Mouse (Mus musculus): ENCODE measurements around the gene Setd7. TPM values are rescaled to one million over a fixed set of nuclear protein-coding genes. Genes with fewer than 3 reads are reported as not detected.

The Setd7 gene
- polyA plus RNA-seq, 1 experiment from 2014 or later, result 2.5 TPM

- WGBS, result 58% methylated on average over 6 of the region's 6 CpGs
- H3K36me3 ChIP-seq (ENCODE audit: control insufficient read depth, insufficient read depth, low read length), result no peaks in the 10 kb centered on the region
- H3K4me2 ChIP-seq (ENCODE audit: low read depth, low read length), result peak overlapping the region; percentile 98; the same call in 1 of the 2 replicates
- H3K27me3 ChIP-seq (ENCODE audit: control insufficient read depth, insufficient read depth, low read depth, low read length), result no peaks in the 10 kb centered on the region
- H3K9me3 ChIP-seq (ENCODE audit: control insufficient read depth, low read length), result no peaks in the 10 kb centered on the region
- no peak overlapping the region for H3K9ac ChIP-seq (ENCODE audit: low read length)
- H3K4me1 ChIP-seq (replicated peaks; ENCODE audit: control insufficient read depth, insufficient read depth, low read length), result peaks cover 6% of the 10 kb centered on the region; the same call in 1 of the 2 replicates
- no peak for ATAC-seq (ENCODE audit: low read depth)
- no peak overlapping the region for H3K27ac ChIP-seq (ENCODE audit: low read length)
- H3K4me3 ChIP-seq (ENCODE audit: low read length), result no peak overlapping the region
These were observed 1.3 kb upstream of the Setd7 start for GRCm38 (mm10) chr3:51561993-51562385.

GRCm38 (mm10) chr3:51561109-51561992 lies 672 bp upstream of the Setd7 start:
- peaks cover 6% of the 10 kb centered on the region; the same call in 1 of the 2 replicates for H3K4me1 ChIP-seq (replicated peaks; ENCODE audit: control insufficient read depth, insufficient read depth, low read length)
- H3K36me3 ChIP-seq (ENCODE audit: control insufficient read depth, insufficient read depth, low read length), result no peaks in the 10 kb centered on the region
- no peaks in the 10 kb centered on the region for H3K9me3 ChIP-seq (ENCODE audit: control insufficient read depth, low read length)
- peak overlapping the region; percentile 92 for H3K9ac ChIP-seq (ENCODE audit: low read length)
- no peaks in the 10 kb centered on the region for H3K27me3 ChIP-seq (ENCODE audit: control insufficient read depth, insufficient read depth, low read depth, low read length)
- H3K4me2 ChIP-seq (ENCODE audit: low read depth, low read length), result peak overlapping the region; percentile 98
- H3K27ac ChIP-seq (ENCODE audit: low read length), result peak overlapping the region; percentile 81
- WGBS, result under 1% methylated on average over 32 of the region's 32 CpGs
- ATAC-seq (ENCODE audit: low read depth), result peak; percentile 61
- peak overlapping the region; percentile 82 for H3K4me3 ChIP-seq (ENCODE audit: low read length)

GRCm38 (mm10) chr3:51559594-51560450 lies 857 bp downstream of the Setd7 start:
- Histone ChIP-seq H3K36me3 (ENCODE audit: control insufficient read depth, insufficient read depth, low read length) (no peaks in the 10 kb centered on the region), H3K9me3 (ENCODE audit: control insufficient read depth, low read length) (no peaks in the 10 kb centered on the region), H3K9ac (ENCODE audit: low read length) (peak overlapping the region; percentile 92), H3K4me2 (ENCODE audit: low read depth, low read length) (peak overlapping the region; percentile 98), H3K27me3 (ENCODE audit: control insufficient read depth, insufficient read depth, low read depth, low read length) (no peaks in the 10 kb centered on the region), H3K4me1 (replicated peaks; ENCODE audit: control insufficient read depth, insufficient read depth, low read length) (peaks cover 6% of the 10 kb centered on the region; the same call in 1 of the 2 replicates), H3K27ac (ENCODE audit: low read length) (peak overlapping the region; percentile 81), H3K4me3 (ENCODE audit: low read length) (peak overlapping the region; percentile 82)
- under 1% methylated on average over 62 of the region's 80 CpGs for WGBS
- peak; percentile 61 for ATAC-seq (ENCODE audit: low read depth)

- Histone ChIP-seq H3K4me1 (replicated peaks; ENCODE audit: control insufficient read depth, insufficient read depth, low read length) (peaks cover 21% of the 10 kb centered on the region), H3K4me3 (ENCODE audit: low read length) (no peak overlapping the region), H3K27me3 (ENCODE audit: control insufficient read depth, insufficient read depth, low read depth, low read length) (no peaks in the 10 kb centered on the region), H3K36me3 (ENCODE audit: control insufficient read depth, insufficient read depth, low read length) (no peaks in the 10 kb centered on the region), H3K9ac (ENCODE audit: low read length) (no peak overlapping the region), H3K9me3 (ENCODE audit: control insufficient read depth, low read length) (no peaks in the 10 kb centered on the region), H3K27ac (ENCODE audit: low read length) (no peak overlapping the region), H3K4me2 (ENCODE audit: low read depth, low read length) (no peak overlapping the region)
- WGBS, result 80% methylated on average over 8 of the region's 8 CpGs
- no peak for ATAC-seq (ENCODE audit: low read depth)
These were observed 5.1 kb downstream of the Setd7 start for GRCm38 (mm10) chr3:51555583-51555982.

- no peak for ATAC-seq (ENCODE audit: low read depth)
- 83% methylated on average over 4 of the region's 4 CpGs for WGBS
- H3K4me1 ChIP-seq (replicated peaks; ENCODE audit: control insufficient read depth, insufficient read depth, low read length), result peaks cover 21% of the 10 kb centered on the region
- H3K9ac ChIP-seq (ENCODE audit: low read length), result no peak overlapping the region
- no peak overlapping the region for H3K4me3 ChIP-seq (ENCODE audit: low read length)
- no peaks in the 10 kb centered on the region for H3K27me3 ChIP-seq (ENCODE audit: control insufficient read depth, insufficient read depth, low read depth, low read length)
- H3K9me3 ChIP-seq (ENCODE audit: control insufficient read depth, low read length), result no peaks in the 10 kb centered on the region
- no peaks in the 10 kb centered on the region; the same call in 1 of the 2 replicates for H3K36me3 ChIP-seq (ENCODE audit: control insufficient read depth, insufficient read depth, low read length)
- no peak overlapping the region for H3K4me2 ChIP-seq (ENCODE audit: low read depth, low read length)
- no peak overlapping the region for H3K27ac ChIP-seq (ENCODE audit: low read length)
These were observed 5.8 kb downstream of the Setd7 start for GRCm38 (mm10) chr3:51554836-51555235.

GRCm38 (mm10) chr3:51554067-51554466 lies 6.6 kb downstream of the Setd7 start:
- WGBS, result 71% methylated on average over 9 of the region's 9 CpGs
- H3K36me3 ChIP-seq (ENCODE audit: control insufficient read depth, insufficient read depth, low read length), result no peaks in the 10 kb centered on the region; the same call in 1 of the 2 replicates
- peaks cover 20% of the 10 kb centered on the region for H3K4me1 ChIP-seq (replicated peaks; ENCODE audit: control insufficient read depth, insufficient read depth, low read length)
- no peak overlapping the region for H3K4me3 ChIP-seq (ENCODE audit: low read length)
- H3K9ac ChIP-seq (ENCODE audit: low read length), result no peak overlapping the region
- no peaks in the 10 kb centered on the region for H3K9me3 ChIP-seq (ENCODE audit: control insufficient read depth, low read length)
- no peak overlapping the region for H3K4me2 ChIP-seq (ENCODE audit: low read depth, low read length)
- H3K27me3 ChIP-seq (ENCODE audit: control insufficient read depth, insufficient read depth, low read depth, low read length), result no peaks in the 10 kb centered on the region
- ATAC-seq (ENCODE audit: low read depth), result no peak
- no peak overlapping the region for H3K27ac ChIP-seq (ENCODE audit: low read length)

GRCm38 (mm10) chr3:51553497-51553875 lies 7.2 kb downstream of the Setd7 start:
- Histone ChIP-seq H3K4me1 (replicated peaks; ENCODE audit: control insufficient read depth, insufficient read depth, low read length) (peaks cover 19% of the 10 kb centered on the region), H3K27ac (ENCODE audit: low read length) (peak overlapping the region; percentile 45; the same call in 1 of the 2 replicates), H3K27me3 (ENCODE audit: control insufficient read depth, insufficient read depth, low read depth, low read length) (no peaks in the 10 kb centered on the region), H3K36me3 (ENCODE audit: control insufficient read depth, insufficient read depth, low read length) (peaks cover 2% of the 10 kb centered on the region), H3K4me3 (ENCODE audit: low read length) (no peak overlapping the region), H3K9ac (ENCODE audit: low read length) (peak overlapping the region; percentile 37; the same call in 1 of the 2 replicates), H3K9me3 (ENCODE audit: control insufficient read depth, low read length) (no peaks in the 10 kb centered on the region), H3K4me2 (ENCODE audit: low read depth, low read length) (peak overlapping the region; percentile 42; the same call in 1 of the 2 replicates)
- WGBS, result 40% methylated on average over 8 of the region's 8 CpGs
- peak; percentile 84 for ATAC-seq (ENCODE audit: low read depth)

GRCm38 (mm10) chr3:51552841-51553496 lies 7.7 kb downstream of the Setd7 start:
- Histone ChIP-seq H3K4me3 (ENCODE audit: low read length) (peak overlapping the region; percentile 14; the same call in 1 of the 2 replicates), H3K27me3 (ENCODE audit: control insufficient read depth, insufficient read depth, low read depth, low read length) (no peaks in the 10 kb centered on the region), H3K36me3 (ENCODE audit: control insufficient read depth, insufficient read depth, low read length) (peaks cover 2% of the 10 kb centered on the region), H3K9ac (ENCODE audit: low read length) (peak overlapping the region; percentile 46; the same call in 1 of the 2 replicates), H3K9me3 (ENCODE audit: control insufficient read depth, low read length) (no peaks in the 10 kb centered on the region), H3K27ac (ENCODE audit: low read length) (peak overlapping the region; percentile 67), H3K4me1 (replicated peaks; ENCODE audit: control insufficient read depth, insufficient read depth, low read length) (peaks cover 16% of the 10 kb centered on the region), H3K4me2 (ENCODE audit: low read depth, low read length) (peak overlapping the region; percentile 42)
- WGBS, result 35% methylated on average over 10 of the region's 10 CpGs
- ATAC-seq (ENCODE audit: low read depth), result peak; percentile 19; the same call in 1 of the 2 replicates
